Mouse (Mus musculus) embryonic stem cell, embryonic (primary cell): ENCODE results near the gene Srl.

Experiments
- CTCF ChIA-PET, 4 experiments: fragments of 300-600 bp in 2 of 4; fragments of 350-600 bp in 2 of 4; sonication (Branson Sonifier 250); formaldehyde crosslinking; loops; one replicate each; lab custom pipeline; 2022; ENCODE audit warnings: inconsistent platforms in 2 of 4; lab: Charles Lee
- POLR2A ChIA-PET, 4 experiments: fragments of 300-600 bp in 2 of 4; fragments of 350-600 bp in 2 of 4; sonication (Branson Sonifier 250); formaldehyde crosslinking; loops; one replicate each; lab custom pipeline; 2022; ENCODE audit warnings: antibody characterized with exemption in 4 of 4, inconsistent platforms in 1 of 4; lab: Charles Lee

Srl gene

DNA sequence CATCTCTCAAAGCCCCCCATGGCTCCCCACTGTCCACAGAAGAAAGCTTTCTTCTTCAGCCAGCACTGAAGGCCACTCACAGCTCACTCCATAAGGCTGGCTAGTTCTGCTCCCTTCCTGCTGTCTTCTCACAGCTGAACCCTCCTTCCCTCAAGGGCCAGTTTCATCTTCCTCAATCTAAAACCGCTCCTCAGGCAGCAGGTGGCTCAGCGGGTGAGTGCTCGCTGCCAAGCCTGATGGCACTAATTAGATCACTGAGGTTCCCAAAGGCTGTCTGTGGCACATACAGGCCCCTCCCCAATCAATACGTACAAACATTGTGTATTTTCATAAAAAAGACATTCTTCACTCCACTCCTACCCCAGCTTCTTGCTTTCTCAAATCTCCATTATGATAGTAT, 22.5 kb downstream of the Srl start:
- POLR2A ChIA-PET = interaction anchor here in 3 of 4 experiments (0.6 to 1.5 kb wide), 6 partner anchors 12 to 208 kb away, joined by 3 to 4 read pairs (median 3); no protein-coding TSS in a partner anchor

DNA sequence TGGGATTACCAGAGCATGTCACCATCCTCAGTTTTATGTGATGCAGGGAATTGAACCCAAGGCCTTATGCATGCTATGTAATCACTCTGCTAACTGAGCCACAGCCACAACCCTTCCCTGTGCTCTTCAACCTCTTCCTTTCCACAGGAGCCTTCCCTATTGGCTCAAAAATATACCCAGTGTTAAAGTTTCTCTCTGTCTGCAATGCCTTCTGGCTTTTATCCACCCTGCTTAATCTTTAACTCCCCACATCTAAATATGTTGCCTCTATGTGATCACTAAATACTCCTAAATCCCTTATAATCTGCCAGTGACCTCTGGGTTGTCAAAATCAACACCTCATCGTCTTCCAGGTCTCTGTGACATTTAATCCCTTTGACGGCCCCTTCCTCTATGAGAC, 23.7 kb downstream of the Srl start:
- ChIA-PET POLR2A (interaction anchor here in 1 of 4 experiments (1.5 kb wide), 1 partner anchor 43 kb away, joined by 3 read pairs; no protein-coding TSS in a partner anchor), CTCF (no interaction called here)

More for the DNA sequence above, 22.5 kb downstream of the Srl start:
- CTCF ChIA-PET = interaction anchor here in 2 of 4 experiments (0.6 to 2.0 kb wide), 2 partner anchors 30 to 188 kb away, joined by 3 to 5 read pairs; no protein-coding TSS in a partner anchor

DNA sequence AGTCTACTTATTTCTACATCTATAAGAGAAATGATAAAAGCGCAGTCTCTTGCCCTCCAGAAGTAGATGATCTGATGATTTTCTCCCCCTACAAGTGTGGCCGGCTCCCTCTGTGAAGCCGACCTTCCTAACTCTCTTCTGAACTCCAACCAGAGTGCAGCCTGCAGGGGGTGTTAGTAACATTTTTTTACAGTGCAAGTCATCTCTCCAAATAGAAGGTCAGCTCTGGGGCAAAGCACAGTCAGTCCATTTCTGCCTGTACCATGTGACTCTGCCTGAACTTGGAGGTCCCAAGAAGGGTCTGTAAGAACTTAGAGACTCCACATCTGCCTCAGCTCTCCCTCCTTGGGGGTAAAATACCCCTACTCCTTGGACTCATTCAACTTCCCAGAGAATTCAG, 27.2 kb downstream of the Srl start:
- ChIA-PET POLR2A (interaction anchor here in 2 of 4 experiments (0.8 to 2.0 kb wide), 6 partner anchors 10 to 19 kb away, joined by 3 to 7 read pairs (median 4); no protein-coding TSS in a partner anchor), CTCF (interaction anchor here in 1 of 4 experiments (1.3 kb wide), 1 partner anchor 25 kb away, joined by 3 read pairs; no protein-coding TSS in a partner anchor)

DNA sequence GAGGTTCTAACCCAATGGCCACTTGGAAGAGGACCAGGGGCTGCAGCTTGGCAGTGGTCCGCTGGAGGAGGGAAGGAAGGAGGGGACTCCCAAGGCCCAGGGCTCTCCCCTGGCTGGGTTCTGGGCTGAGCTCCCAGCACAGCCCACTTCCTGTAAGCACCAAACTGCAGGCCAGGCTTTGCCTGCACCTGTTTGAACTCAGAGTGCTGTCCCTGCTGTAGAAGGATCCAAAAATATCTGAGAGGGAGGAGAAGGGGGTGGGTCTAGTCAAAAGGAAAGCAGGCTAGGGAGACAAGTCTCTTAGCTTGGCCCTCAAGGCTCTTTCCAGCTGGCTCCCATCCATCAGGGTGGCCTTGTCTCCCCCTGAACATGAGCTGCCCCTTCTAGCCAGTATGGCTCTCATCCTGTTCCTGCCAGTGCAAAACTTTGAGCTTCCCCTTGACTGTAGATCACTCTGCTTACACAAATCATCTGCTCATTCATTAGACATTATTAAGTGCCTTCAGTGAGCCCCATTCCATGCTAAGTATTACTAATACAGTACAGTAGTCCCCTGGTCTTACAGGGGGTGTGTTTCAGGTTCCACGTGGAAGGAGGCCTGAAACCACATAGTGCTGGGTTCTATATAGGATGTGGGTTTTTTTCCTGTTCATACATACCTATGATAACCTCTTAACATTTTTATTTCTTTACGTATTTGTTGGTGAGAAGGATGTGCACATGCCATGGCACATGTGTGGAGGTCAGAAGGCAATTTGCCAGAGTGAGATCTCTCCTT, 28.8 kb downstream of the Srl start:
- ChIA-PET CTCF (interaction anchor here in 2 of 4 experiments (1.0 to 1.1 kb wide), 2 partner anchors 24 to 154 kb away, joined by 3 read pairs; no protein-coding TSS in a partner anchor), POLR2A (interaction anchor here in 3 of 4 experiments (0.8 to 2.0 kb wide), 8 partner anchors 11 to 143 kb away, joined by 3 to 7 read pairs (median 3); partner anchors contain the start of gene Srl (in 1 of the 3))

DNA sequence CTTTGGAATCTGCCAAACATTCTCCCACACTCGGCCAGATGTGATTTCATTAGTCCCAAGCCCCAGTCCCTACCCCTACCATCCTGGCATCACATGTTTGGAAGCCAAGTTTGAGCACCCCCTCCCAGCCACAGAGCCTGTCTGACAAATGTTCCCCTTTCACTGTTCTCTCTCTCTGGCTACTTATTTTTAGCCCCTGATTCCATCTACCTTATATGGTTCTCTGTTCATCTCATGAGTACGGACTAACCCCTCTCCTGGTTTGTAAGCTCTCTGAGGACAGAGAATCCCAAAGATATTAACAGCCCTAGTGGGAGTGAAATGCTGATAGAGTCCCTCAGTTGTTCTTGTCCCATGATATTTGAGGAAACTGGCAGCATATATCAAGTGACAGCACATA, 30.2 kb downstream of the Srl start:
- POLR2A ChIA-PET = interaction anchor here in 2 of 4 experiments (0.8 to 1.0 kb wide), 4 partner anchors 12 to 177 kb away, joined by 3 read pairs; no protein-coding TSS in a partner anchor
- CTCF ChIA-PET = no interaction called here

DNA sequence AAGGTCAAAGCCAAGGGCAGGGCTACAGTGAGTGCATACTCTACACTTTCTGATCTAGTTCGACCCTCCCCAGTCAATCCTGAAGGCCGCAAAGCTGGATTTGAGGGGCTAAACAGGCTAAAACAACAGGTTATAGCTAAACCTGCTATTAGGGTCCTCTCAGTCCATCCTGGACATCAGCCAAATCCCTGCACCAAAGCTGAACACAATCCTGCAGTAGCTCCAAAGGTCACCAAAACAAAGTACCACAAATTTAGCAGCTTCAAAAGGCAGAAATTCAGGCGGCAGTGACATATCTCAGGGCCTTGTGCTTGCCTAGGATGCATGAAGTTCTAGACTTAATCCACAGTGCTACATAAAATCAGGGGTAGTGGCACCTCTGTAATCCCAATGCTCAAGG, 35.4 kb downstream of the Srl start:
- POLR2A ChIA-PET = interaction anchor here in 3 of 4 experiments (1.0 to 2.7 kb wide), 7 partner anchors 8 to 36 kb away, joined by 3 to 31 read pairs (median 4); partner anchors contain the start of gene Srl (in 1 of the 3)

DNA sequence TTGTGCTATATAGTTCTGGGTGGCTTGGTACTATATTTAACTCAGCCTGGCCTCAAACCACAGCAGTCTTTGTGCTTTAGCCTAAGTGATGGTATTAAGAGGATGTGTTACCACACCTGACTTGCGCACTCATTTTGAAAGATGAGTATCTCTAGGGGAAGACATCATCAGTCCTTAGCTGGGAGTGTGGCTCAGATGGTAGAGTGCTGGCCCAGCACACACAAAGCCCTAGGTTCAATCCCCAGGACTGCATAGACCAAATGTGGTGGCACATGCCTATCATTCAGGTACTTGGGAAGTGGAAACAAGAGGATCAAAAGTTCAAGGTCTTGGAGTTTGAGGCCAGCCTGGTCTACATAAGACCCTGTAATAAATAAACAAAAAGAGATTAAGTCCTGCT, 38.1 kb downstream of the Srl start:
- CTCF ChIA-PET = interaction anchor here in 1 of 4 experiments (2.0 kb wide), 1 partner anchor 14 kb away, joined by 4 read pairs; no protein-coding TSS in a partner anchor
- POLR2A ChIA-PET = interaction anchor here in 2 of 4 experiments (0.8 to 5.6 kb wide), 5 partner anchors 13 to 57 kb away, joined by 3 to 18 read pairs (median 4); partner anchors contain the start of genes Srl (in 1 of the 2) and Tfap4 (in 1 of the 2)

More for the DNA sequence above, 35.4 kb downstream of the Srl start:
- CTCF ChIA-PET = interaction anchor here in 2 of 4 experiments (0.5 to 1.6 kb wide), 4 partner anchors 17 to 487 kb away, joined by 3 to 8 read pairs (median 4); no protein-coding TSS in a partner anchor

DNA sequence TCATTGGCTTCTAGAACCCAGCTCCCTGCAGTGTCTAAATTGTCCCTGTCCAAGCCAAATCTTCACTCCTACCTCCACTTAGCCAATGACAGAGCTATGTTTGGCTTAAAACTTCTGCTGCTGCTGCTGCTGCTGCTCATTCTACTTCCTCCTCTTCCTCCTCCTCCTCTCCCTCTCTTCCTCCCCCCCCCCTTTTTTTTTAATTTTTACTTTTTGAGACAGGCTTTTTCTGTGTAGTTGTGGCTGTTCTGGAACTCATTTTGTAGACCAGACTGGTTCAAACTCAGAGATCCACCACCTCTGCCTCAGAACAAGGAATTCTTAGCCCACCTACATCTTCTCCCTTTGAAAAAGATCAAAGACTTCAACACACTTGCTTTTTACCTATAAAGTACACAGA, 39.0 kb downstream of the Srl start:
- POLR2A ChIA-PET = interaction anchor here in 2 of 4 experiments (0.5 to 5.6 kb wide), 2 partner anchors 12 to 267 kb away, joined by 3 to 18 read pairs; no protein-coding TSS in a partner anchor
- CTCF ChIA-PET = interaction anchor here in 1 of 4 experiments (0.7 kb wide), 1 partner anchor 127 kb away, joined by 7 read pairs; no protein-coding TSS in a partner anchor

DNA sequence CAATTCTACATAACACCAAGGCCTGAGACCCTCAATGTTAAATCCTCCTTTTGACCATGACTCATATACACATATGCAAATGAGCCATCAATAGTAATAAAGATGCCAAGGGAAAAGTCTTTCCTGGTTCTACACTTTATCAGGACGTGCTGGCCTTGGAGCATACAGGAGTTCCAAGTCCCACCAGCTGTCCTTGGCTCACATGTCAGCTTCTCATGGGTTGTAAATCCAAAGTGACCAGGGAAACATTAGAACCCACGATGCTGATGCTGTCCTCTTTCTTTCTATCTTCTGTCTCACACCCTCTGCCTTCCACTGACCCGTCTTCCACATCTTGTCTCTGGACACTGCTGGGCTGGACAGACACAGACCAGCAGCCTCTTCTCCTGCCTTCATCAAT, 39.9 kb downstream of the Srl start:
- ChIA-PET POLR2A (interaction anchor here in 3 of 4 experiments (0.6 to 5.6 kb wide), 8 partner anchors 8 to 106 kb away, joined by 3 to 18 read pairs (median 4); no protein-coding TSS in a partner anchor), CTCF (interaction anchor here in 3 of 4 experiments (1.0 to 1.2 kb wide), 3 partner anchors 10 to 13 kb away, joined by 4 read pairs; no protein-coding TSS in a partner anchor)

DNA sequence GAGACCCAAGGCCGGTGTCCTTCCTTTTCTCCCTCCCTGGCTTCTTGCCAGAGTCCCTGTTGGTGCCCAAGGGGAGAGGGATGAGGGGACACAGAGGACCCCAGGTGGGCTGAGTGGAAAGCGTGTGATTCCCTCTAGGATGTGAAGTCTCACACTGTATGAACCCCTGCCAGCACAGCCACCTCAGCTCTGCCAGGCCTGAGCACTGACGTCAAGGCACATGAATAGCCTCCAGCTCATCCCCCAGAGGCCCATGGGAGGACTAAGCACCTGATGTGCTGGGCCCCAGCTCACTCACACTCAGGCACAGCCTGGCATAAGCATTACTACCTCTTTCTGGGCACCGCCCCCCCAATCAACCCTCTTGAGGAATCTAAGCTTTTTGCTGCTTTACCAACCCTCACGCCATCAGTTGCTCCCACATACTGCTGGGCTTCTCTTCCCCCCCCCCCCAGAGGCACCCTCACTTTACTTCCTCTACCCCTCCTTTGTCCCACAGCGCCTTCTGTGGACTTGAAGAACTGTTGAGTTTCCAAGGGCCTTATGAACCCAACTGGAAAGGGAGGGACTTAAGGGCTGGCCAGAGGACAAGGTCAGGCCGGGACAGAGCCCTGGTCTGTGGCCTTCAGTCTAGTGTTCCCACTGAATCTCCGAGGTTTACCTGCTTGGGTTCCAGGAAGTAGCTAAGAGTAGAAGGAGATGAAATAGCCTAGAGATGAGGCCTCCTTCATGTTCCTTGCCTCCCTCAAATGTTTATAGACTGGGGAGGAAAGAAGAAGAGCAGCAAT, 40.8 kb downstream of the Srl start:
- ChIA-PET CTCF (interaction anchor here (0.5 to 1.2 kb wide), 9 partner anchors 9 to 1887 kb away, joined by 3 to 22 read pairs (median 4); no protein-coding TSS in a partner anchor), POLR2A (interaction anchor here in 3 of 4 experiments (0.6 to 5.6 kb wide), 9 partner anchors 9 to 107 kb away, joined by 3 to 18 read pairs (median 4); no protein-coding TSS in a partner anchor)

DNA sequence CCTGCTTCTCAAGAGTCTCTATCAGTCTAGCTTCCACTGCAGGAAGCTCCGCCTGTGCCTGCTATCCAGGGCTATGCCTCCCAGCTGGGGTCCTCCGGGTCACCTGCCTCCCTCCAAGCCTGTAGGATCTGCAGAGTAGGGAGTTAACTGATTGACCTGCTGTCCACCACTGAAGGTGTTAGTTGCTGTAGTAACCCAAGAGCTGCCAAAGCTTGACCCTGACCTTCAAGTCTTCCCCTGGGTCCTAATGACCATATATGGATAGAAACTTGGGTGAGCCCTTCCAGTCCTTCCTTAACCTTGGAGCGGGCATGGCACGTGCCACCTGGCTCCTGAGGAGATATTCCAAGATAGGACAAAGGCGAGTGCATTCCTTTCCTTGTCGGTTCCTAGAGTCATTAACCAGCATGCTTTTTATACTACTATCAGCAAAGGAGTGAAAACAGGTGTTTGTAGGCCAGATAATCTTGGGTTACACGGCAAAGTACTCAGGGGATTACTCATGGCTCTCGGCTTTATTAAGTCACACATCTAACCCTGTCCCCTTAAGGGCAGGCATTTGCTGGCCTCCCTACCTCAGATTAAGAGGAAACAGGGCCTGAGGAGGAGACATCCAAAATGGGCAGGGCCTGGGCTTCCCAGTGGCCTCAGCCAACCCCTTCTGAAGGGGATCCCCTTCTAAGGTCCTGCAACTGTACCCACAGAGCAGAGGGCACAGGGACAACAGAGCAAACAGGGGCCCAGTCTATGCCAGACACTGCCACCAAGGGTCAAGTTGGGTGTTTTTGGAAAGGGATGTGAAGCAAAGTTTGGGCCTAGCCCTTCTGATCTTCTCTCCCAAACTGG, 43.6 kb downstream of the Srl start:
- CTCF ChIA-PET = interaction anchor here (0.8 to 1.9 kb wide), 7 partner anchors 9 to 182 kb away, joined by 3 to 10 read pairs (median 5); partner anchors contain the start of gene Srl (in 1 of the 4)
- POLR2A ChIA-PET = interaction anchor here (0.6 to 7.5 kb wide), 35 partner anchors 7 to 746 kb away, joined by 3 to 84 read pairs (median 3); partner anchors contain the start of genes Srl (in 2 of the 4), Adcy9 (in 1 of the 4), Coro7 (in 1 of the 4) and Tfap4 (in 1 of the 4)

DNA sequence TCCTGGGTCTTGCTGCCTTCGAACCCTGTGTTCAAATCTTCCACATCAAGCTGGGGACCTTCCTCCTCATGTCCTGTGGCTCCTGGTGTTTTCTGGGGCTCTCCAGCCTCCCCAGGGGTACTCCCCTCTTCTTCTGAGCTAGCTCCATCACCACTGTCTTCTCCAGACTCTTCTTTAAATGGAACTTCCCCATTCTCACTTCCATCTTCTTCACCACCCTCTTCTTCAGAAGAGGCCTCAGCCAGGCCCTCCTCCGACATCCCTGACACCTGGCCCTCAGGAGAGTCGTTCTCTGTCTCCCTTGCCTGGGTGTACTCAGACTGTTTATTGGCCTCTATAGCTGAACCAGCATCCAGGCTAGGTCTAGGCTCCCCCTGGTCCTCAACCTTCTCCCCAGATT, 45.1 kb downstream of the Srl start:
- ChIA-PET POLR2A (interaction anchor here in 3 of 4 experiments (0.6 to 7.5 kb wide), 74 partner anchors 7 to 624 kb away, joined by 3 to 84 read pairs (median 4); partner anchors contain the start of genes Glyr1 (in 2 of the 3), Srl (in 2 of the 3), Tfap4 (in 2 of the 3) and Ubald1 (in 2 of the 3)), CTCF (interaction anchor here in 3 of 4 experiments (0.5 to 1.8 kb wide), 19 partner anchors 10 to 418 kb away, joined by 3 to 16 read pairs (median 3); partner anchors contain the start of genes Srl (in 1 of the 3) and Tfap4 (in 1 of the 3))

DNA sequence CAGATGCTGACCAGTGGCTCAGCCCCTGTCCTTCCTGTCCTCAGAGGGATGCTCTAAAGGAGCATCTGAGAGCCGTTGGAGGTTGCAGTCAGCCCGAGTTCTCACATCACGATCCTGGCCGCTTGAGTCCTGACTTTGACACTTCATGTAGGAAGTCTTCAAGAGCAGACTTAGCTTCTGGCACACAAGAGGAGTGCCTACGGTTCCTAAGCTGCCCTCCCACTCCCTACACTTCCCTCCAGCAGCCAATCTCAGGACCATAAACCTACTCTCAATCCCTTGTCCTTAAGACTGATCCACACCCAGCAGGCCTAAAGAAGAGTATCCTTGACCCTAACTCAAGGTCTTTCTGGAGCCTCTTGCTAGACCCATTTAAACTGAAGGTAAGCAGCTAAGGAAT, 45.8 kb downstream of the Srl start:
- ChIA-PET POLR2A (interaction anchor here in 3 of 4 experiments (0.6 to 7.5 kb wide), 79 partner anchors 8 to 623 kb away, joined by 3 to 84 read pairs (median 4); partner anchors contain the start of genes Glyr1 (in 2 of the 3), Pam16 (in 2 of the 3), Srl (in 2 of the 3) and Tfap4 (in 2 of the 3)), CTCF (interaction anchor here in 3 of 4 experiments (0.5 to 1.8 kb wide), 22 partner anchors 9 to 418 kb away, joined by 3 to 16 read pairs (median 3); partner anchors contain the start of genes Srl (in 1 of the 3) and Tfap4 (in 1 of the 3))

DNA sequence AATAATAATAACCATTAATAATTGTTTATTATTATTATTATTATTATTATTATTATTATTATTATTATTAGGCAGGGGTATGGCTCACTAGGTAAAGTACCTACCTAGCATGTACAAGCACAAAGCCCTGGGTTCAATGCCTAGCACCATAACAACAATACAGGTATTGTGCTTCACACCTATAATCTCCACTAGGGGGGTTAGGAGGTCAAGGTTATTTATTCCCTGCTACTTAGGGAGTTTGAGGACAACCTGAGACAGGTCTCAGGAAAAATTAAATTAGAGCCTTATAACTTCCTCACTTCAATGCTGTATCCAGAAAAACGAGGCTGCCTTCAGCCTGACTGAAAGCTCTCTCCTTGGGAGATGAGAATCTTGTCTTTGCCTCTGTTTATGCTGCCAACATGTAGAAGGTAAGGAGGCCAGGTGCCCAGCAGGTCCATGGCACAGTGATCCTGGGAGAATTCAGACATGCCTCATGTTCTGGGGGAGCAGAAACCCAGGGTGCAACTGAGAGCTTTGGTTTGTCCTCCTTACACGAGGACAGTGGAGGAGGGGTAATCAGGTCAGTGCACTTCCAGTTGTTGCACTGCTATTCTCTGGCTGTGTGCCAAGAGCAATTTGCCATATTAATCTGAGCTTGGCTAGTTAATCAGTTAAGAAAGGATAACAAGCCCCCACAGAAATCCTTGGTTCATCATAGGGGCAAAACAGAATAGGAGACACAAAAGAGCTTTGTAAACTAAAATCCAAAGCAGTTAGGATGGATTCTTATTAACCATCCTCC, 48.6 kb downstream of the Srl start:
- ChIA-PET POLR2A (interaction anchor here in 3 of 4 experiments (0.6 to 7.5 kb wide), 8 partner anchors 18 to 516 kb away, joined by 3 to 84 read pairs (median 4); partner anchors contain the start of genes Srl (in 2 of the 3) and Nlrc3 (in 1 of the 3)), CTCF (interaction anchor here in 2 of 4 experiments (0.7 to 1.1 kb wide), 3 partner anchors 23 to 647 kb away, joined by 3 to 4 read pairs (median 3); no protein-coding TSS in a partner anchor)
